Mouse (Mus musculus) lung, postnatal 0 days (tissue): ENCODE measurements around the gene Tnik.

ENCODE experiments used
- CTCF ChIP-seq: IDR thresholded peaks from 2 replicates; pipeline ENCODE4 v1.5.1; 2016; ENCODE audit warnings: antibody characterized with exemption, mild to moderate bottlenecking
- EP300 ChIP-seq: IDR thresholded peaks from 2 replicates; pipeline ENCODE4 v1.6.1; 2016; ENCODE audit warnings: antibody characterized with exemption, mild to moderate bottlenecking, control low read depth

DNA sequence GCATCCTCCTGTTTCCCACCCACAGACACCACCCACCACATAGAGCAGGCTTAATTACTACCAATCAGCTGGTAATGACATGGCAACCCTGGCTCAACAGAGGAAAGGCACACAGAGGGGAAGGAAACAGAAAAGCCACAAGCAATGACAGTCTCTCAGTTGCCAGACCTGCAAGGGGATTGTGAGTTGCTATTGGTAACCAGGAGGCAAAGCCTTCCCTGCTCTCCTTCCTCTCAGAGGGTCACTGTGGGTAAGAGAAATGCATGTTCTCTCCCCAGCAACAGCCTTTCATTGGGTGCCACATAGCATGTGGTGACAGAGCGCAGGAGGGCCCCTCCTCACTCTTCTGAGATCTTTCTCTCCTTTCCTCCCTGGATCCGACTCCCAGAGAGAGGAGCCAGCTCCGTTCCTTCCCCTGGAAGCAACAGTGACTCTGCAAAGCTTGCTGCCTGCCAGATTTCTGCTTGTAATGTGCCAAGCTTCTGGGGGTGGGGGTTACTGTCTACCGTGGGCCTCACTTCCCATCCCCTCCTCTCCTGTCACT lies 295.4 kb downstream of the Tnik start:
- TF ChIP-seq CTCF, result no peak
- peak; percentile 24; the same call in 1 of the 2 replicates for TF ChIP-seq EP300
